7 mouse cellular contexts compared by ENCODE assay signal in the genomic region with DNA sequence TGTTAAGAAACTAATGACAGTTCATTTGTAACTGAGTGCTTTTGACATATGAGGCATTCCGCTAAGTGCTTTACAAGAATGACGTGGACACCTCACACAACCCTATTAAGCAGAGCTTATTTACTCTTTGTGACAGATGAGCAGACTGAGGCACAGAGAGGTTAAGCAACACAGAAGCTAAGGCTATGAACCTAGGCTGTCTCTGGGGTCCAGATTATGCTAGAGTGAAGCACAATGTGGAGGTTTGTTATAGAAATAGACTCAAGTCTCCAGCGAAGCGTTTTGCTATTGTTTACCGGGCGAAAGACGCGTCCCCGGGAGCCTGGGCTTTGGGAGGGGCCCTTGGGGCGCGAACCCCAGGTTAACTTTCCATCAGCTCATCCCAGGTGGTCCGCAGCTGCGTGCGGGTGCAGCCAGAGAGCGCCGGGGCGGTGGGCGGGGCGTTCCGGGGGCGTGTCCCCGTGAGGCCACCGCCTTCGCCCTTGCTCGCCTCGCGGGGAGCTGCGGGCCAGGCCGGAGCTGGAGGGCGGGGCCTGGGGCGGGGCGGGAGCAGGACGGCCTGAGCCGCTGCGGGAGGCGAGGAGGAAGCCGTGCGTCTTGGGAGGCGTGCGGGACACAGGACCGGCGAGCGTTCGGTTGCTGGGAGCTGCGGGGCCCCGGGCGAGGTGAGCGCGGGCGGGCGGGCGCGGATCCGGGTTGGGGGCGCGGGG. TPM values are rescaled to one million over a fixed set of nuclear protein-coding genes. Genes with fewer than 3 reads are reported as not detected.
DNase-seq lines count a peak whose midpoint lies in the region; ATAC-seq lines count a peak whose summit lies in the region.

Gene Igsf3, plus strand, starts transcription at position 546 of the 710 bp plus-strand sequence.

- peak within 1 kb of the TSS; percentile 47 for H3K27ac ChIP-seq in intestine, embryonic 16.5 days (ENCODE audit: low read length)
- no peak within 1 kb of the TSS for H3K27ac ChIP-seq in midbrain, embryonic 11.5 days (ENCODE audit: low read depth, low read length)

- H3K27me3 ChIP-seq in intestine, embryonic 16.5 days (replicated peaks; ENCODE audit: control insufficient read depth, insufficient read depth, low read length): no peaks in the 10 kb centered on the region
- no peaks in the 10 kb centered on the region for H3K27me3 ChIP-seq in midbrain, embryonic 11.5 days (ENCODE audit: control insufficient read depth, insufficient read depth, low read length)

- WGBS in intestine, embryonic 16.5 days: 4% methylated on average over 51 of the region's 56 CpGs
- 4% methylated on average over 54 of the region's 56 CpGs for WGBS in midbrain, embryonic 11.5 days

- peak; percentile 91 for ATAC-seq in intestine, embryonic 16.5 days
- peak; percentile 92 for ATAC-seq in midbrain, embryonic 11.5 days (ENCODE audit: low FRiP score)

- H3K9me3 ChIP-seq in intestine, embryonic 16.5 days (ENCODE audit: control insufficient read depth, low read length): no peaks in the 10 kb centered on the region
- no peaks in the 10 kb centered on the region for H3K9me3 ChIP-seq in midbrain, embryonic 11.5 days (ENCODE audit: control insufficient read depth, low read length)

- peaks cover 30% of the 10 kb centered on the region for H3K4me1 ChIP-seq in intestine, embryonic 16.5 days (ENCODE audit: control insufficient read depth, insufficient read depth, low read length)
- peaks cover 30% of the 10 kb centered on the region for H3K4me1 ChIP-seq in midbrain, embryonic 11.5 days (ENCODE audit: control insufficient read depth, insufficient read depth, low read length)

- intact Hi-C loops in left cerebral cortex, postnatal 4 days (cut with DNase I): loop anchor here (10.0 kb wide), 1 partner anchor 68 kb away; no protein-coding TSS in a partner anchor

- no peaks in the 10 kb centered on the region for H3K36me3 ChIP-seq in intestine, embryonic 16.5 days (ENCODE audit: control insufficient read depth, insufficient read depth, low read length)
- no peaks in the 10 kb centered on the region for H3K36me3 ChIP-seq in midbrain, embryonic 11.5 days (ENCODE audit: control insufficient read depth, insufficient read depth, low read length)

- DNase-seq in adrenal gland, adult 2 months: peak; percentile 92
- DNase-seq in embryo, embryonic 10 days (ENCODE audit: low spot score): peak; percentile 84
- DNase-seq in gastrocnemius, postnatal 4 days (ENCODE audit: low spot score in 2 of 2): peak; percentile 70 to 84
- peak; percentile 83 for DNase-seq in left cerebral cortex, postnatal 4 days
- peak; percentile 98 for DNase-seq in midbrain, embryonic 11.5 days (ENCODE audit: low spot score, missing footprints)
- DNase-seq in spleen, adult 12 weeks (ENCODE audit: low spot score): peak; percentile 74

- peak within 1 kb of the TSS; percentile 86 for H3K4me3 ChIP-seq in intestine, embryonic 16.5 days (ENCODE audit: low read length)
- peak within 1 kb of the TSS; percentile 82 for H3K4me3 ChIP-seq in midbrain, embryonic 11.5 days (ENCODE audit: low read depth, low read length)

- H3K4me2 ChIP-seq in intestine, embryonic 16.5 days (ENCODE audit: low read depth, low read length): peak within 1 kb of the TSS; percentile 97
- peak within 1 kb of the TSS; percentile 98 for H3K4me2 ChIP-seq in midbrain, embryonic 11.5 days

- peak within 1 kb of the TSS; percentile 84 for H3K9ac ChIP-seq in intestine, embryonic 16.5 days (ENCODE audit: low read depth, low read length)
- peak within 1 kb of the TSS; percentile 85 for H3K9ac ChIP-seq in midbrain, embryonic 11.5 days (ENCODE audit: low read length)

RNA-seq across cellular contexts. Expression of gene Igsf3, which starts in this region (rescaled TPM):
- 1 to 10 TPM; 3.4 to 8.3 TPM for total RNA-seq in adrenal gland, adult 2 months (2021)
- polyA plus RNA-seq in adrenal gland, adult 2 months (2012; rRNA removed): 2.1 TPM in 2 replicates
- total RNA-seq in gastrocnemius, postnatal 4 days (2021): 10 to 100 TPM; 38.3 to 38.8 TPM
- polyA plus RNA-seq in intestine, embryonic 16.5 days (2015; fragmentation: Nextera tagmentation; extraction: Ambion mirVana): 17.9 and 19.2 TPM in 2 replicates
- 100 to 1,000 TPM in 1 of 2 experiments, 10 to 100 TPM in 1; 96.4 to 101 TPM for total RNA-seq in left cerebral cortex, postnatal 4 days (2021)
- polyA plus RNA-seq in midbrain, embryonic 11.5 days (2014; fragmentation: Nextera tagmentation; extraction: Ambion mirVana): 19.8 and 20.8 TPM in 2 replicates

Comparison
In these comparisons a context has a peak if more than half of its experiments do, and no peak if none do; other contexts are left out.
1. RNA of gene Igsf3 (total RNA-seq): 96.4 to 101 TPM in left cerebral cortex, postnatal 4 days and 38.3 to 38.8 TPM in gastrocnemius, postnatal 4 days; 3.4 to 8.3 TPM in adrenal gland, adult 2 months; every median in the first group is over 4 times any median in the second.
2. Peak in every context shown above with its lines, with median percentiles within 50 percentile points of each other: DNase-seq.